Mouse (Mus musculus) brown adipose tissue, adult 24 weeks (tissue): ENCODE measurements around the gene Prpf31. TPM values are rescaled to one million over a fixed set of nuclear protein-coding genes. Genes with fewer than 3 reads are reported as not detected.
A peak's percentile ranks its signal among the peaks of the same experiment; 100 is the strongest.

ENCODE experiments used
- H3K27ac ChIP-seq: fragments of 200-500 bp; replicated peaks from 2 replicates; pipeline ENCODE4 v1.5.1; 2012; ENCODE audit warnings: low read depth, mild to moderate bottlenecking, low read length
- H3K4me1 ChIP-seq: fragments of 200-500 bp; 2 replicates; pipeline ENCODE4 v1.6.1; 2012; ENCODE audit warnings: low read length, mixed read lengths; ENCODE audit not compliant: control insufficient read depth, insufficient read depth, insufficient read length
- H3K4me3 ChIP-seq: fragments of 200-500 bp; 2 replicates; pipeline ENCODE4 v1.5.1; 2012; ENCODE audit warnings: low read depth, mild to moderate bottlenecking, low read length, moderate library complexity; ENCODE audit not compliant: insufficient read depth
- polyA plus RNA-seq: library from polyadenylated mRNA; stranded (reverse); fragments of >200 nt; gene quantifications from 2 replicates; pipeline ENCODE4 v1.2.4, GENCODE M21; 2012; ENCODE audit not compliant: missing spikeins, insufficient read depth, insufficient read length

Gene Prpf31
- polyA plus RNA-seq, 1 experiment: 18.7 TPM

GRCm38 (mm10) chr7:3646641-3647040 lies 16.9 kb downstream of the Prpf31 start:
- peaks cover 13% of the 10 kb centered on the region for H3K4me1 ChIP-seq
- no peak overlapping the region for H3K27ac ChIP-seq
- H3K4me3 ChIP-seq: peak overlapping the region; percentile 94

- H3K4me3 ChIP-seq: no peak overlapping the region
- no peaks in the 10 kb centered on the region for H3K4me1 ChIP-seq
- no peak overlapping the region for H3K27ac ChIP-seq
Measured at GRCm38 (mm10) chr7:3656966-3657365, 27.2 kb downstream of the Prpf31 start.

GRCm38 (mm10) chr7:3658578-3658977 lies 28.8 kb downstream of the Prpf31 start:
- H3K27ac ChIP-seq: no peak overlapping the region
- no peaks in the 10 kb centered on the region for H3K4me1 ChIP-seq
- H3K4me3 ChIP-seq: no peak overlapping the region

GRCm38 (mm10) chr7:3664524-3665214 lies 34.9 kb downstream of the Prpf31 start:
- Histone ChIP-seq H3K27ac (peak overlapping the region; percentile 70), H3K4me1 (peaks cover 3% of the 10 kb centered on the region; the same call in 1 of the 2 replicates), H3K4me3 (peak overlapping the region; percentile 78)

- H3K4me3 ChIP-seq: peak within 1 kb of the TSS; percentile 78
- H3K27ac ChIP-seq: peak within 1 kb of the TSS; percentile 79
- H3K4me1 ChIP-seq: peaks cover 3% of the 10 kb centered on the region; the same call in 1 of the 2 replicates
Measured at GRCm38 (mm10) chr7:3665215-3666114, 35.7 kb downstream of the Prpf31 start, which contains the start of gene Leng1. TSS of gene Leng1 (minus strand) at chr7:3665840.

- H3K4me3 ChIP-seq: peak overlapping the region; percentile 36
- H3K27ac ChIP-seq: no peak overlapping the region
- H3K4me1 ChIP-seq: peaks cover 3% of the 10 kb centered on the region; the same call in 1 of the 2 replicates
Measured at GRCm38 (mm10) chr7:3666921-3667391, 37.2 kb downstream of the Prpf31 start.

GRCm38 (mm10) chr7:3674507-3675227 lies 44.9 kb downstream of the Prpf31 start:
- Histone ChIP-seq H3K4me1 (no peaks in the 10 kb centered on the region), H3K4me3 (no peak overlapping the region), H3K27ac (no peak overlapping the region)

GRCm38 (mm10) chr7:3675228-3675548 lies 45.4 kb downstream of the Prpf31 start:
- Histone ChIP-seq H3K27ac (no peak overlapping the region), H3K4me1 (no peaks in the 10 kb centered on the region), H3K4me3 (no peak overlapping the region)

- no peak overlapping the region for H3K4me3 ChIP-seq
- no peaks in the 10 kb centered on the region for H3K4me1 ChIP-seq
- H3K27ac ChIP-seq: no peak overlapping the region
Measured at GRCm38 (mm10) chr7:3676371-3676770, 46.6 kb downstream of the Prpf31 start.

GRCm38 (mm10) chr7:3677342-3677741 lies 47.6 kb downstream of the Prpf31 start, which contains the start of gene Tmc4:
TSS of gene Tmc4 (minus strand) at chr7:3677553.
- no peak within 1 kb of the TSS for H3K4me3 ChIP-seq
- H3K4me1 ChIP-seq: no peaks in the 10 kb centered on the region
- H3K27ac ChIP-seq: no peak within 1 kb of the TSS

GRCm38 (mm10) chr7:3683908-3684550 lies 54.2 kb downstream of the Prpf31 start:
- H3K4me1 ChIP-seq: no peaks in the 10 kb centered on the region
- H3K4me3 ChIP-seq: no peak overlapping the region
- no peak overlapping the region for H3K27ac ChIP-seq

- H3K4me3 ChIP-seq: no peak overlapping the region
- H3K27ac ChIP-seq: no peak overlapping the region
- H3K4me1 ChIP-seq: no peaks in the 10 kb centered on the region
Measured at GRCm38 (mm10) chr7:3684698-3685097, 54.9 kb downstream of the Prpf31 start.

GRCm38 (mm10) chr7:3685400-3686187 lies 55.8 kb downstream of the Prpf31 start:
- H3K27ac ChIP-seq: no peak overlapping the region
- H3K4me3 ChIP-seq: no peak overlapping the region
- H3K4me1 ChIP-seq: no peaks in the 10 kb centered on the region

- peak overlapping the region; percentile 72 for H3K4me3 ChIP-seq
- no peaks in the 10 kb centered on the region for H3K4me1 ChIP-seq
- no peak overlapping the region for H3K27ac ChIP-seq
Measured at GRCm38 (mm10) chr7:3691919-3692318, 62.1 kb downstream of the Prpf31 start.
